Mouse (Mus musculus): ENCODE results near the gene Relch. TPM values are rescaled to one million over a fixed set of nuclear protein-coding genes. Genes with fewer than 3 reads are reported as not detected.

Relch gene
- polyA plus RNA-seq, 1 experiment from 2014 or later: 25.8 TPM

GRCm38 (mm10) chr1:105780457-105781364 is 117.0 kb downstream of the Relch start, which contains the start of gene Tnfrsf11a:
TSS of gene Tnfrsf11a (plus strand) at chr1:105780718.
- ATAC-seq (ENCODE audit: low FRiP score, low TSS enrichment): peak; percentile 82
- Histone ChIP-seq H3K4me1 (ENCODE audit: control insufficient read depth, insufficient read depth, low read length) (no peaks in the 10 kb centered on the region), H3K4me3 (ENCODE audit: low read length) (peak within 1 kb of the TSS; percentile 45), H3K27me3 (ENCODE audit: control insufficient read depth, insufficient read depth, low read length) (peaks cover 12% of the 10 kb centered on the region; the same call in 1 of the 2 replicates), H3K9ac (ENCODE audit: low read depth, low read length) (peak within 1 kb of the TSS; percentile 53), H3K27ac (ENCODE audit: low read depth, low read length) (no peak within 1 kb of the TSS), H3K36me3 (ENCODE audit: control insufficient read depth, insufficient read depth, low read length) (no peaks in the 10 kb centered on the region), H3K4me2 (replicated peaks; ENCODE audit: low read depth, low read length) (peak within 1 kb of the TSS; percentile 71), H3K9me3 (ENCODE audit: control insufficient read depth, low read length) (no peaks in the 10 kb centered on the region)
- WGBS: 3% methylated on average over 52 of the region's 77 CpGs

- no peaks in the 10 kb centered on the region for H3K9me3 ChIP-seq (ENCODE audit: control insufficient read depth, low read length)
- H3K4me1 ChIP-seq (ENCODE audit: control insufficient read depth, insufficient read depth, low read length): no peaks in the 10 kb centered on the region
- ATAC-seq (ENCODE audit: low FRiP score, low TSS enrichment): no peak
- H3K4me2 ChIP-seq (replicated peaks; ENCODE audit: low read depth, low read length): peak overlapping the region; percentile 71
- peaks cover 12% of the 10 kb centered on the region; the same call in 1 of the 2 replicates for H3K27me3 ChIP-seq (ENCODE audit: control insufficient read depth, insufficient read depth, low read length)
- H3K9ac ChIP-seq (ENCODE audit: low read depth, low read length): peak overlapping the region; percentile 53; the same call in 1 of the 2 replicates
- peak overlapping the region; percentile 45 for H3K4me3 ChIP-seq (ENCODE audit: low read length)
- no peaks in the 10 kb centered on the region for H3K36me3 ChIP-seq (ENCODE audit: control insufficient read depth, insufficient read depth, low read length)
- WGBS: 24% methylated on average over 12 of the region's 12 CpGs
- no peak overlapping the region for H3K27ac ChIP-seq (ENCODE audit: low read depth, low read length)
Measured at GRCm38 (mm10) chr1:105781391-105782146, 117.9 kb downstream of the Relch start.

GRCm38 (mm10) chr1:105784257-105785016 is 120.8 kb downstream of the Relch start:
- WGBS: 34% methylated on average over 5 of the region's 5 CpGs
- Histone ChIP-seq H3K9ac (ENCODE audit: low read depth, low read length) (no peak overlapping the region), H3K4me1 (ENCODE audit: control insufficient read depth, insufficient read depth, low read length) (no peaks in the 10 kb centered on the region), H3K36me3 (ENCODE audit: control insufficient read depth, insufficient read depth, low read length) (no peaks in the 10 kb centered on the region), H3K9me3 (ENCODE audit: control insufficient read depth, low read length) (no peaks in the 10 kb centered on the region), H3K4me2 (replicated peaks; ENCODE audit: low read depth, low read length) (no peak overlapping the region), H3K27me3 (ENCODE audit: control insufficient read depth, insufficient read depth, low read length) (peaks cover 8% of the 10 kb centered on the region; the same call in 1 of the 2 replicates), H3K27ac (ENCODE audit: low read depth, low read length) (no peak overlapping the region), H3K4me3 (ENCODE audit: low read length) (no peak overlapping the region)
- ATAC-seq (ENCODE audit: low FRiP score, low TSS enrichment): no peak

GRCm38 (mm10) chr1:105785146-105785545 is 121.5 kb downstream of the Relch start:
- no peak for ATAC-seq (ENCODE audit: low FRiP score, low TSS enrichment)
- no peak overlapping the region for H3K4me2 ChIP-seq (replicated peaks; ENCODE audit: low read depth, low read length)
- WGBS: 61% methylated on average over 4 of the region's 4 CpGs
- H3K9me3 ChIP-seq (ENCODE audit: control insufficient read depth, low read length): no peaks in the 10 kb centered on the region
- H3K36me3 ChIP-seq (ENCODE audit: control insufficient read depth, insufficient read depth, low read length): no peaks in the 10 kb centered on the region
- no peak overlapping the region for H3K9ac ChIP-seq (ENCODE audit: low read depth, low read length)
- H3K27ac ChIP-seq (ENCODE audit: low read depth, low read length): no peak overlapping the region
- H3K4me1 ChIP-seq (ENCODE audit: control insufficient read depth, insufficient read depth, low read length): no peaks in the 10 kb centered on the region
- 0 out of 2 replicates have a peak, but pooled peaks cover 1% of the 10 kb centered on the region for H3K27me3 ChIP-seq (ENCODE audit: control insufficient read depth, insufficient read depth, low read length)
- H3K4me3 ChIP-seq (ENCODE audit: low read length): no peak overlapping the region

- Histone ChIP-seq H3K27me3 (ENCODE audit: control insufficient read depth, insufficient read depth, low read length) (no peaks in the 10 kb centered on the region), H3K36me3 (ENCODE audit: control insufficient read depth, insufficient read depth, low read length) (no peaks in the 10 kb centered on the region), H3K9me3 (ENCODE audit: control insufficient read depth, low read length) (no peaks in the 10 kb centered on the region), H3K9ac (ENCODE audit: low read depth, low read length) (no peak overlapping the region), H3K4me2 (replicated peaks; ENCODE audit: low read depth, low read length) (no peak overlapping the region), H3K4me3 (ENCODE audit: low read length) (no peak overlapping the region), H3K4me1 (ENCODE audit: control insufficient read depth, insufficient read depth, low read length) (no peaks in the 10 kb centered on the region), H3K27ac (ENCODE audit: low read depth, low read length) (no peak overlapping the region)
- 68% methylated on average over 6 of the region's 6 CpGs for WGBS
- no peak for ATAC-seq (ENCODE audit: low FRiP score, low TSS enrichment)
Measured at GRCm38 (mm10) chr1:105786731-105787357, 123.2 kb downstream of the Relch start.

GRCm38 (mm10) chr1:105790103-105790502 is 126.4 kb downstream of the Relch start:
- no peak for ATAC-seq (ENCODE audit: low FRiP score, low TSS enrichment)
- Histone ChIP-seq H3K27ac (ENCODE audit: low read depth, low read length) (no peak overlapping the region), H3K27me3 (ENCODE audit: control insufficient read depth, insufficient read depth, low read length) (no peaks in the 10 kb centered on the region), H3K36me3 (ENCODE audit: control insufficient read depth, insufficient read depth, low read length) (no peaks in the 10 kb centered on the region), H3K4me2 (replicated peaks; ENCODE audit: low read depth, low read length) (no peak overlapping the region), H3K9me3 (ENCODE audit: control insufficient read depth, low read length) (no peaks in the 10 kb centered on the region), H3K4me1 (ENCODE audit: control insufficient read depth, insufficient read depth, low read length) (no peaks in the 10 kb centered on the region), H3K4me3 (ENCODE audit: low read length) (no peak overlapping the region), H3K9ac (ENCODE audit: low read depth, low read length) (no peak overlapping the region)
- WGBS: 82% methylated on average over 3 of the region's 3 CpGs

GRCm38 (mm10) chr1:105794670-105795069 is 131.0 kb downstream of the Relch start:
- H3K4me1 ChIP-seq (ENCODE audit: control insufficient read depth, insufficient read depth, low read length): no peaks in the 10 kb centered on the region
- ATAC-seq (ENCODE audit: low FRiP score, low TSS enrichment): no peak
- H3K27me3 ChIP-seq (ENCODE audit: control insufficient read depth, insufficient read depth, low read length): no peaks in the 10 kb centered on the region; the same call in 1 of the 2 replicates
- H3K36me3 ChIP-seq (ENCODE audit: control insufficient read depth, insufficient read depth, low read length): no peaks in the 10 kb centered on the region
- H3K9ac ChIP-seq (ENCODE audit: low read depth, low read length): no peak overlapping the region
- H3K27ac ChIP-seq (ENCODE audit: low read depth, low read length): no peak overlapping the region
- 79% methylated on average over 6 of the region's 6 CpGs for WGBS
- H3K4me2 ChIP-seq (replicated peaks; ENCODE audit: low read depth, low read length): no peak overlapping the region
- H3K4me3 ChIP-seq (ENCODE audit: low read length): no peak overlapping the region
- no peaks in the 10 kb centered on the region for H3K9me3 ChIP-seq (ENCODE audit: control insufficient read depth, low read length)

GRCm38 (mm10) chr1:105795705-105796104 is 132.0 kb downstream of the Relch start:
- no peak for ATAC-seq (ENCODE audit: low FRiP score, low TSS enrichment)
- Histone ChIP-seq H3K4me1 (ENCODE audit: control insufficient read depth, insufficient read depth, low read length) (no peaks in the 10 kb centered on the region), H3K36me3 (ENCODE audit: control insufficient read depth, insufficient read depth, low read length) (no peaks in the 10 kb centered on the region), H3K27ac (ENCODE audit: low read depth, low read length) (no peak overlapping the region), H3K4me3 (ENCODE audit: low read length) (no peak overlapping the region), H3K4me2 (replicated peaks; ENCODE audit: low read depth, low read length) (no peak overlapping the region), H3K9ac (ENCODE audit: low read depth, low read length) (no peak overlapping the region), H3K9me3 (ENCODE audit: control insufficient read depth, low read length) (no peaks in the 10 kb centered on the region), H3K27me3 (ENCODE audit: control insufficient read depth, insufficient read depth, low read length) (no peaks in the 10 kb centered on the region; the same call in 1 of the 2 replicates)
- 91% methylated on average over 4 of the region's 4 CpGs for WGBS

Measured in kidney, embryonic 14.5 days (tissue).